Mouse (Mus musculus) thymus, postnatal 10 days (tissue): Measurements from ENCODE around the gene Raver1.
"Not testable (repeated sequence)": the region's sequence is repeated elsewhere in the genome, so short reads cannot be mapped to it uniquely, and the experiment has no call there.

Experiments used
- DNase-seq, 2 experiments: peaks; one replicate each; pipeline ENCODE4 v3.0.0; 2021; ENCODE audit warnings: low spot score in 2 of 2

The Raver1 gene

GRCm38 (mm10) chr9:21105760-21106564 lies 14.2 kb upstream of the Raver1 start:
- no peak for DNase-seq

- DNase-seq = no peak
Measured at GRCm38 (mm10) chr9:21104814-21105213, 13.0 kb upstream of the Raver1 start.

- DNase-seq = no peak
Measured at GRCm38 (mm10) chr9:21102076-21102475, 10.3 kb upstream of the Raver1 start.

- no peak for DNase-seq
Measured at GRCm38 (mm10) chr9:21100447-21101161, 8.8 kb upstream of the Raver1 start.

GRCm38 (mm10) chr9:21097793-21098192 lies 6.0 kb upstream of the Raver1 start:
- DNase-seq = no peak

GRCm38 (mm10) chr9:21095958-21096357 lies 4.2 kb upstream of the Raver1 start:
- no peak for DNase-seq

GRCm38 (mm10) chr9:21093423-21093822 lies 1.6 kb upstream of the Raver1 start:
- no peak for DNase-seq

GRCm38 (mm10) chr9:21090972-21091706 lies 669 bp downstream of the Raver1 start:
- DNase-seq = no peak

- no peak for DNase-seq
Measured at GRCm38 (mm10) chr9:21090537-21090936, 1.3 kb downstream of the Raver1 start.

GRCm38 (mm10) chr9:21083324-21083723 lies 8.5 kb downstream of the Raver1 start:
- no peak for DNase-seq

- no peak for DNase-seq
Measured at GRCm38 (mm10) chr9:21081127-21081526, 10.7 kb downstream of the Raver1 start.

- no peak for DNase-seq
Measured at GRCm38 (mm10) chr9:21075625-21076024, 16.2 kb downstream of the Raver1 start.

GRCm38 (mm10) chr9:21074173-21074572 lies 17.6 kb downstream of the Raver1 start:
- DNase-seq = no peak

- DNase-seq = peak; percentile 66 to 77
Measured at GRCm38 (mm10) chr9:21073044-21073840, 18.6 kb downstream of the Raver1 start, which contains the start of the genes Gm49373 and Fdx1l. Gene Gm49373 (minus strand): TSS chr9:21073096. Gene Fdx1l (minus strand): TSS chr9:21073614.

GRCm38 (mm10) chr9:21072641-21073040 lies 19.2 kb downstream of the Raver1 start:
- no peak for DNase-seq

- no peak for DNase-seq
Measured at GRCm38 (mm10) chr9:21067006-21067684, 24.7 kb downstream of the Raver1 start, which contains the start of gene Zglp1. Gene Zglp1 (minus strand): TSS chr9:21067093.

GRCm38 (mm10) chr9:21062928-21063327 lies 28.9 kb downstream of the Raver1 start:
- no peak for DNase-seq

GRCm38 (mm10) chr9:21051578-21051977 lies 40.2 kb downstream of the Raver1 start:
- no peak for DNase-seq

- DNase-seq = no peak
Measured at GRCm38 (mm10) chr9:21045235-21045634, 46.6 kb downstream of the Raver1 start.

- DNase-seq = not testable (repeated sequence)
Measured at GRCm38 (mm10) chr9:21044785-21045184, 47.0 kb downstream of the Raver1 start.

- DNase-seq = no peak
Measured at GRCm38 (mm10) chr9:21043563-21043962, 48.2 kb downstream of the Raver1 start.
